Mouse (Mus musculus) Muller cell, postnatal 12 days (primary cell): ENCODE measurements at regions not wholly inside any gene's neighbourhood (a gene's known extent, or its start where the extent isn't known, plus 50 kb on each side); places are given as distances from the start of the nearest gene placed in this dataset.

Experiments used
- DNase-seq: peaks from one replicate; pipeline ENCODE4 v3.0.0-alpha.2; 2015; ENCODE audit errors: inconsistent ontology term

- DNase-seq = no peak
Observed at GRCm38 (mm10) chr12:25265560-25266525, 168.9 kb upstream of the Id2 start.

- DNase-seq = no peak
Observed at GRCm38 (mm10) chr12:25265066-25265465, 168.1 kb upstream of the Id2 start.

GRCm38 (mm10) chr12:25264408-25264807, 167.5 kb upstream of the Id2 start:
- no peak for DNase-seq

GRCm38 (mm10) chr12:25262461-25262860, 165.5 kb upstream of the Id2 start:
- no peak for DNase-seq

- no peak for DNase-seq
Observed at GRCm38 (mm10) chr12:25259123-25259522, 162.2 kb upstream of the Id2 start.

- DNase-seq = no peak
Observed at GRCm38 (mm10) chr12:25256268-25256667, 159.3 kb upstream of the Id2 start.

- no peak for DNase-seq
Observed at GRCm38 (mm10) chr12:25254716-25255115, 157.8 kb upstream of the Id2 start.

- DNase-seq = no peak
Observed at GRCm38 (mm10) chr12:25252776-25253510, 156.0 kb upstream of the Id2 start.

GRCm38 (mm10) chr12:25251411-25252171, 154.7 kb upstream of the Id2 start:
- no peak for DNase-seq

GRCm38 (mm10) chr12:25250881-25251280, 153.9 kb upstream of the Id2 start:
- DNase-seq = no peak

GRCm38 (mm10) chr12:25248681-25249366, 151.9 kb upstream of the Id2 start:
- peak; percentile 50 for DNase-seq

- DNase-seq = no peak
Observed at GRCm38 (mm10) chr12:25246566-25246965, 149.6 kb upstream of the Id2 start.

- no peak for DNase-seq
Observed at GRCm38 (mm10) chr12:25245661-25246060, 148.7 kb upstream of the Id2 start.

- DNase-seq = peak; percentile 81
Observed at GRCm38 (mm10) chr12:25245251-25245650, 148.3 kb upstream of the Id2 start.

GRCm38 (mm10) chr12:25244666-25245065, 147.7 kb upstream of the Id2 start:
- DNase-seq = peak; percentile 69

GRCm38 (mm10) chr12:25243901-25244300, 147.0 kb upstream of the Id2 start:
- DNase-seq = no peak

GRCm38 (mm10) chr12:25242369-25242768, 145.4 kb upstream of the Id2 start:
- no peak for DNase-seq

GRCm38 (mm10) chr12:25241675-25242074, 144.7 kb upstream of the Id2 start:
- DNase-seq = no peak

GRCm38 (mm10) chr12:25240796-25241195, 143.9 kb upstream of the Id2 start:
- DNase-seq = peak; percentile 47

- DNase-seq = peak; percentile 89
Observed at GRCm38 (mm10) chr12:25240142-25240541, 143.2 kb upstream of the Id2 start.

- DNase-seq = no peak
Observed at GRCm38 (mm10) chr12:25235071-25235470, 138.1 kb upstream of the Id2 start.
